Mouse (Mus musculus) neural tube, embryonic 12.5 days (tissue): Measurements from ENCODE around the gene Txn2. TPM values are rescaled to one million over a fixed set of nuclear protein-coding genes. Genes with fewer than 3 reads are reported as not detected.

ENCODE experiments used
- ATAC-seq: fragments of 200-750 bp; cut with Nextera tagmentation; 2 replicates; pipeline ENCODE4 v1.8.0; 2017; ENCODE audit warnings: low read depth, mild to moderate bottlenecking, moderate TSS enrichment, moderate library complexity; ENCODE audit not compliant: low FRiP score
- H3K27ac ChIP-seq: fragments of 300-500 bp; sonication (generic); 2 replicates; pipeline ENCODE4 v1.5.1; 2016
- H3K27me3 ChIP-seq: fragments of 300-500 bp; sonication (generic); replicated peaks from 2 replicates; pipeline ENCODE4 v1.6.1; 2016; ENCODE audit warnings: mild to moderate bottlenecking
- H3K36me3 ChIP-seq: fragments of 300-500 bp; sonication (generic); 2 replicates; pipeline ENCODE4 v1.6.1; 2016; ENCODE audit warnings: mild to moderate bottlenecking
- H3K4me1 ChIP-seq: fragments of 300-500 bp; sonication (generic); 2 replicates; pipeline ENCODE4 v1.6.1; 2016
- H3K4me2 ChIP-seq: fragments of 300-500 bp; sonication (generic); replicated peaks from 2 replicates; pipeline ENCODE4 v1.6.1; 2016; ENCODE audit warnings: mild to moderate bottlenecking
- H3K4me3 ChIP-seq: fragments of 300-500 bp; sonication (generic); 2 replicates; pipeline ENCODE4 v1.5.1; 2016
- H3K9ac ChIP-seq: fragments of 300-500 bp; sonication (generic); 2 replicates; pipeline ENCODE4 v1.6.1; 2016; ENCODE audit warnings: mild to moderate bottlenecking
- H3K9me3 ChIP-seq: fragments of 300-500 bp; sonication (generic); 2 replicates; pipeline ENCODE4 v1.6.1; 2016; ENCODE audit warnings: mild to moderate bottlenecking
- WGBS: fragments of 180-500 bp; shearing (Covaris S2); methylation state at CpG from one replicate; pipeline ENCODE4 v1.1.7; 2016; 5-methylcytosine and 5-hydroxymethylcytosine counted together
- polyA plus RNA-seq: library from polyadenylated mRNA; unstranded; fragments of >200 nt; fragmentation: Nextera tagmentation; extraction: Ambion mirVana; gene quantifications from 2 replicates; pipeline ENCODE4 v1.2.1, GENCODE M21; 2016

Gene Txn2
- polyA plus RNA-seq, 1 experiment from 2014 or later = 208 TPM

DNA sequence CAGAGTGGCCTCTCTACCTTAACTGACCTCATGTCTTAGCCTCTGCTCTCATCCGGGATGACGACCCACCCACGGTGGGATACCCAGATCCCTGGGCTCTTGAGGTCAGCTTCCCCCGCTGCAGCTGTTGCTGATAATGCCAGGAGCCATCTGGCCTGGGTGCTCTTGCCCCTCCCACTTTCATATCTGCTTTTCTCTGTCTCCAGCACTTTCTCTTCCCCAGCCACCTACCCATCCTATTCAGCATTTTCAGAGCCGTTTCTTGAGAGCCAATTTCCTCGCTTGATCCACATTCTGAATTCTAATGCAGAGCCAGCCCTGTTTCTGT is 2.8 kb upstream of the Txn2 start:
- Histone ChIP-seq H3K4me2 (no peak overlapping the region), H3K9ac (no peak overlapping the region), H3K4me1 (peaks cover 21% of the 10 kb centered on the region), H3K27ac (no peak overlapping the region), H3K36me3 (peaks cover 1% of the 10 kb centered on the region; the same call in 1 of the 2 replicates), H3K9me3 (no peaks in the 10 kb centered on the region), H3K27me3 (no peaks in the 10 kb centered on the region), H3K4me3 (no peak overlapping the region)
- no peak for ATAC-seq
- 82% methylated on average over 6 of the region's 6 CpGs for WGBS

DNA sequence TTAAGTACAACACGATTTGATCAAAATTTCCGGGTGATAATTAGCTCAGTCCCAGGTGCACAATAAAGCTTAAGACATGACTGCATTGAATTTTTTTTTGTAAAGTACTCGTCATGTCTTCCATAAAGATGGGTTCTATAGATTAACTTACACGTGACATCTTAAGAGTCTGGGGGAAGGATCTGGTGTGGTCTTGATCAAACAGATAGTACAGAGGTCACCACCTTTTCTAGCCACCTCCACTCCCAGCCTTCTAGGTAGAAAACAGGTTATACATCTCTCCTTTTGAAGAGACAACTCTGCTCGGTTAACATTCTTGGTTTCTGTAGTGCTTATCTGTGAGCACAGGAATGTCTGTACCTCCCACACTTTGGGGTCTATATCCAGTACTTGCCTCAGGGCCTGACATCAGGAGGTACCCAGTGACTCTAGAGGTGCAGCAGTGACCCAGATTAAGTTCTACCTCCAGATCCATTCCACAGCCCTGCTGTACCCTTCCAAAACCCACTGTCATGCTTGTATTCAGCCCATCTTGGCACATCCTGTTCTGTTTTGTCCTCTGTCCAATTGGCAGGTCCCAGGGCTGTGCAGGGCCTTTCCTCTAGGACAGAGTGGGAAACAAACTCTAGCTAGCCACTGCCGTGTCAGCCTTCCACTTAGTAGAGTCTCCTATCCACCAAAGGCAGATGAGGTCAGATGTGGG is 2.3 kb upstream of the Txn2 start:
- H3K9me3 ChIP-seq = no peaks in the 10 kb centered on the region
- 83% methylated on average over 6 of the region's 6 CpGs for WGBS
- H3K4me3 ChIP-seq = no peak overlapping the region
- peaks cover 21% of the 10 kb centered on the region for H3K4me1 ChIP-seq
- H3K27me3 ChIP-seq = no peaks in the 10 kb centered on the region
- H3K9ac ChIP-seq = no peak overlapping the region
- H3K36me3 ChIP-seq = peaks cover 6% of the 10 kb centered on the region; the same call in 1 of the 2 replicates
- no peak for ATAC-seq
- no peak overlapping the region for H3K27ac ChIP-seq
- no peak overlapping the region for H3K4me2 ChIP-seq

- Histone ChIP-seq H3K4me3 (peak overlapping the region; percentile 67; the same call in 1 of the 2 replicates), H3K36me3 (peaks cover 10% of the 10 kb centered on the region), H3K27me3 (no peaks in the 10 kb centered on the region), H3K4me2 (peak overlapping the region; percentile 80), H3K9ac (0 out of 2 replicates have a peak overlapping the region, but pooled peaks have one; percentile 53), H3K4me1 (peaks cover 21% of the 10 kb centered on the region), H3K9me3 (no peaks in the 10 kb centered on the region), H3K27ac (no peak overlapping the region)
- 60% methylated on average over 8 of the region's 8 CpGs for WGBS
- no peak for ATAC-seq
Measured at GRCm38 (mm10) chr15:77929804-77930203, 998 bp upstream of the Txn2 start.

- Histone ChIP-seq H3K9ac (peak overlapping the region; percentile 57), H3K4me2 (peak overlapping the region; percentile 80), H3K4me3 (peak overlapping the region; percentile 67), H3K4me1 (peaks cover 18% of the 10 kb centered on the region), H3K9me3 (no peaks in the 10 kb centered on the region), H3K27me3 (no peaks in the 10 kb centered on the region), H3K27ac (peak overlapping the region; percentile 67; the same call in 1 of the 2 replicates), H3K36me3 (peaks cover 27% of the 10 kb centered on the region)
- ATAC-seq = 0 out of 2 replicates have a peak, but pooled peaks have one; percentile 38
- 31% methylated on average over 4 of the region's 4 CpGs for WGBS
Measured at GRCm38 (mm10) chr15:77928091-77928490, 715 bp downstream of the Txn2 start.

- Histone ChIP-seq H3K36me3 (peaks cover 37% of the 10 kb centered on the region), H3K9ac (no peak overlapping the region), H3K9me3 (no peaks in the 10 kb centered on the region), H3K4me3 (no peak overlapping the region), H3K27ac (no peak overlapping the region), H3K4me1 (peaks cover 18% of the 10 kb centered on the region), H3K27me3 (no peaks in the 10 kb centered on the region), H3K4me2 (no peak overlapping the region)
- WGBS = 98% methylated on average over 5 of the region's 5 CpGs
- ATAC-seq = no peak
Measured at GRCm38 (mm10) chr15:77926921-77927320, 1.9 kb downstream of the Txn2 start.

GRCm38 (mm10) chr15:77925195-77925594 is 3.6 kb downstream of the Txn2 start:
- Histone ChIP-seq H3K27me3 (no peaks in the 10 kb centered on the region), H3K4me2 (no peak overlapping the region), H3K4me3 (no peak overlapping the region), H3K27ac (no peak overlapping the region), H3K4me1 (peaks cover 18% of the 10 kb centered on the region), H3K9me3 (no peaks in the 10 kb centered on the region), H3K9ac (no peak overlapping the region), H3K36me3 (peaks cover 51% of the 10 kb centered on the region)
- no peak for ATAC-seq
- 96% methylated on average over 2 of the region's 2 CpGs for WGBS

DNA sequence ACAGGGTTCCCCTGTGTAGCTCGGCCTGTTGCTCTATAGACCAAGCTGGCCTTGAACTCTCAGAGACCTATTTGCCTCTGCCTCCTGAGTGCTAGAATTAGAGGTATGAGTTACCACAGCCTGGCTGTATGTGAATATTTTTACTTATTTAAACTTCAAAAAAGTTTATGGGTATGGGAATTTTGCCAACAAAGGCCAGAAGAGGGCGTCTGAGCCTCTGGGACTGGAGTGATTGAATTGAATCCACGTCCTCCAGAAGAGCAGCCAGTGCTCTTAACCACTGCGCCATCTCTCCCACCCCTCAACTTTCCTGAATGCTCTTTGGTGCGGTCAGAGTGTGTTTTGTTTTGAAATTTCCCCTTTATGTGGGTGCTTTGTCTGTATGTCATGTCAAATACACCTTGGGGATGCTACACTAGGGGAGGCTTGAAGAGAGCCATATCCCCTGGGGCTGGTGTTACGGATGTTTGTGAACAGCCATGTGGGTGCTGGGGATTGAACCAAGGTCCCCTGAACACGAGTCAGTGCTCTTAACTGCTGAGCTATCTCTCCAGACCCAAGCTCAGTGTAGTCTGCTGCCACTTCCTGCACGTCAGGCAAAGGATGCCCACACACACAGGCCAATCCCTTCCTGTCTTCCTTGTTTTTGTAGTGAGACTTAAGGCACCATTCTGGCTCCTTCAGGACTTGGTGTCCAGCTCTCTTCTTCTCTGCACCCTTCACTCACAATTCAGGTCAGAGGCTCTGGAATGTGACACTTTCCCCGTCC is 5.4 kb downstream of the Txn2 start:
- Histone ChIP-seq H3K9ac (no peak overlapping the region), H3K27ac (no peak overlapping the region), H3K4me1 (peaks cover 8% of the 10 kb centered on the region; the same call in 1 of the 2 replicates), H3K4me3 (no peak overlapping the region), H3K36me3 (peaks cover 62% of the 10 kb centered on the region), H3K4me2 (no peak overlapping the region), H3K27me3 (no peaks in the 10 kb centered on the region), H3K9me3 (no peaks in the 10 kb centered on the region)
- WGBS = 70% methylated on average over 9 of the region's 9 CpGs
- ATAC-seq = no peak

GRCm38 (mm10) chr15:77922710-77923109 is 6.1 kb downstream of the Txn2 start:
- Histone ChIP-seq H3K9me3 (no peaks in the 10 kb centered on the region), H3K27me3 (no peaks in the 10 kb centered on the region), H3K36me3 (peaks cover 68% of the 10 kb centered on the region), H3K4me2 (no peak overlapping the region), H3K9ac (no peak overlapping the region), H3K4me1 (peaks cover 2% of the 10 kb centered on the region; the same call in 1 of the 2 replicates), H3K4me3 (no peak overlapping the region), H3K27ac (no peak overlapping the region)
- ATAC-seq = no peak
- WGBS = 89% methylated on average over 9 of the region's 9 CpGs

- Histone ChIP-seq H3K4me2 (no peak overlapping the region), H3K27me3 (no peaks in the 10 kb centered on the region), H3K4me1 (no peaks in the 10 kb centered on the region), H3K9ac (0 out of 2 replicates have a peak overlapping the region, but pooled peaks have one; percentile 17), H3K4me3 (no peak overlapping the region), H3K27ac (no peak overlapping the region), H3K36me3 (peaks cover 71% of the 10 kb centered on the region), H3K9me3 (no peaks in the 10 kb centered on the region)
- ATAC-seq = no peak
- WGBS = 87% methylated on average over 6 of the region's 6 CpGs
Measured at GRCm38 (mm10) chr15:77921636-77922035, 7.2 kb downstream of the Txn2 start.

DNA sequence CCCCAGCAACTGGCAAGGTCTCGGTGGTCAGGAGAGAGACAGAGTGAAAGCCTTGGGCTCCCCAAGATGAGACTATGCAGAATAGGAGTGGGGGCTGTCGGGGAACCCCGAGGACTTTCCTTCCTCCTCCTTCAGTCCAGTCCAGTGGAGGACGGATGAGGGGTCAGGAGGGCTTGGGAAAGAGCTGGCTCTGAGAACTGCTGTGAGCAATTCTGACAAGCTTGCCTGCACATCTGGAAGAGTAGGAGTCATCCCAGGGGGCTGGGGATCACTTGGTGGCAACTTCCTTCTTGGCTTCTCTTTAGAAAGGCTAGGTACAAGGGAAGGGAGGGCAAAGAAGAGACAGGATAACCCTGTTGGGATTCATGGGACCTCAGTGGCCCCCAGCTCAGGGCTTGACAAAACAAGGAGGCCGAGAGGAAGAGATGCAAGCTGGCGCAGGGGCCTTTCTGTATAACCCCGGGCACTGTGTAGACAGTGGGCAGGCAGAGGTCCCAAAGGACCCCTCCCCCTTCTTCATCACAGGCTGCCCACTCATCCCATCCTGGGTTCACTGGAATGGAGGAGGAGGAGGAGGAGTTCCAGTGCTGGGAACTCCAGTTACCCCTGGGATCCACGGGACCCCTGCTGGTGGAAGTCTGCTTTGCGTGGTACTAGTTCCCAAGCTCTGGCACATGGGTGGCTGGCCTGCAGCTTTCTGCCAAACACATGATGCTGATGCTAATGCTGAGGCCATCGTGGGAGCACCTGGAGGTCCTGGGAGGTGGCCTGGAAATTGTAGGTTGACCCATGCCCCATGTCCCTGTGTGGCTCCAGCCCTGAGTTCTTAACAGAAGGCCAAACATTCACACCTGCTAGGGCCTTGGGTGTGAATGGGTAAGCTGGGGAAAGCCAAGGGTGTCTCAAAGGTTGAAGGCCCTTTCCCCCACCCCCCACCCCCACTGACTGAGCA is 8.0 kb downstream of the Txn2 start:
- no peak overlapping the region for H3K4me3 ChIP-seq
- 86% methylated on average over 10 of the region's 10 CpGs for WGBS
- H3K27me3 ChIP-seq = no peaks in the 10 kb centered on the region
- no peak overlapping the region for H3K9ac ChIP-seq
- peaks cover 73% of the 10 kb centered on the region for H3K36me3 ChIP-seq
- no peak overlapping the region for H3K27ac ChIP-seq
- H3K9me3 ChIP-seq = no peaks in the 10 kb centered on the region
- no peak overlapping the region for H3K4me2 ChIP-seq
- no peaks in the 10 kb centered on the region for H3K4me1 ChIP-seq
- no peak for ATAC-seq

DNA sequence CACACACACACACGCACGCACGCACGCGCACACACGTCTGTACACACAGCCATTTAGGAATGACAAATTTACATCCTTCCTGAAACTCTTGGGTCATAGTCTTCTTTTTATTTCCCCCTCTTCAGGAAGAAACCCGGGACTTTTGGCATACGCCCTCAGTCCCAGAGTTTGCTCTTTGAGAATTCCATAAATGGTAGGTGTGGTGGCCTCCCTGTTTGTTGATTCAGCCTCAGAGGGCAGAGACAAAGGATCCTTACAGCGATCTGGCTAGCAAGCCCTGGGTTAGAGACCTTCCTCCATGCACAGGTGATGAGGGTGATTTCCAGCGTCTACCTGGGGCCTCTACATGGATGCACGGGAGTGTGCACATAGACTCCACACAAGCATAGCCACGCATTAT is 9.4 kb downstream of the Txn2 start:
- Histone ChIP-seq H3K27ac (no peak overlapping the region), H3K4me1 (no peaks in the 10 kb centered on the region), H3K4me2 (no peak overlapping the region), H3K9me3 (no peaks in the 10 kb centered on the region), H3K4me3 (no peak overlapping the region), H3K36me3 (peaks cover 79% of the 10 kb centered on the region), H3K9ac (no peak overlapping the region), H3K27me3 (no peaks in the 10 kb centered on the region)
- no peak for ATAC-seq
- 91% methylated on average over 12 of the region's 12 CpGs for WGBS
